Mouse (Mus musculus) embryonic facial prominence, embryonic 11.5 days (tissue): ENCODE results near the gene Rnps1. TPM values are rescaled to one million over a fixed set of nuclear protein-coding genes. Genes with fewer than 3 reads are reported as not detected.
"Not testable (repeated sequence)": the region's sequence is repeated elsewhere in the genome, so short reads cannot be mapped to it uniquely, and the experiment has no call there.

Source experiments
- ATAC-seq: fragments of 200-750 bp; cut with Nextera tagmentation; replicated peaks from 2 replicates; pipeline ENCODE4 v1.8.0; 2017; ENCODE audit warnings: low read depth; ENCODE audit not compliant: insufficient number of reproducible peaks, low FRiP score, low TSS enrichment
- DNase-seq: peaks from one replicate; pipeline ENCODE4 v3.0.0-alpha.2; 2015; ENCODE audit warnings: low spot score
- H3K27ac ChIP-seq: fragments of 300-500 bp; sonication (generic); replicated peaks from 2 replicates; pipeline ENCODE4 v1.5.1; 2014; ENCODE audit warnings: mild to moderate bottlenecking, low read depth, low read length, control low read depth
- H3K27me3 ChIP-seq: fragments of 300-500 bp; sonication (generic); 2 replicates; pipeline ENCODE4 v1.6.1; 2014; ENCODE audit warnings: mild to moderate bottlenecking, low read length, moderate library complexity, mixed read lengths; ENCODE audit not compliant: control insufficient read depth, insufficient read depth
- H3K36me3 ChIP-seq: fragments of 300-500 bp; sonication (generic); replicated peaks from 2 replicates; pipeline ENCODE4 v1.6.1; 2014; ENCODE audit warnings: low read depth, mild to moderate bottlenecking, low read length, moderate library complexity, mixed read lengths; ENCODE audit not compliant: control insufficient read depth, insufficient read depth
- H3K4me1 ChIP-seq: fragments of 300-500 bp; sonication (generic); 2 replicates; pipeline ENCODE4 v1.6.1; 2014; ENCODE audit warnings: low read length, mixed read lengths; ENCODE audit not compliant: control insufficient read depth, insufficient read depth
- H3K4me2 ChIP-seq: fragments of 300-500 bp; sonication (generic); 2 replicates; pipeline ENCODE4 v1.6.1; 2014; ENCODE audit warnings: low read depth, mild to moderate bottlenecking, control low read depth, low read length, moderate library complexity
- H3K4me3 ChIP-seq: fragments of 300-500 bp; sonication (generic); 2 replicates; pipeline ENCODE4 v1.5.1; 2014; ENCODE audit warnings: low read depth, low read length, control low read depth
- H3K9ac ChIP-seq: fragments of 300-500 bp; sonication (generic); replicated peaks from 2 replicates; pipeline ENCODE4 v1.6.1; 2014; ENCODE audit warnings: mild to moderate bottlenecking, control low read depth, low read length
- H3K9me3 ChIP-seq: fragments of 300-500 bp; sonication (generic); replicated peaks from 2 replicates; pipeline ENCODE4 v1.6.1; 2016; ENCODE audit warnings: mild to moderate bottlenecking, low read length, inconsistent platforms, mixed read lengths; ENCODE audit not compliant: control insufficient read depth
- WGBS: fragments of 180-500 bp; shearing (Covaris S2); extraction: QIAGEN DNeasy Blood & Tissue Kit; methylation state at CpG from one replicate; pipeline ENCODE4 v1.1.7; 2014; 5-methylcytosine and 5-hydroxymethylcytosine counted together
- polyA plus RNA-seq: library from polyadenylated mRNA; unstranded; fragments of >200 nt; fragmentation: Nextera tagmentation; extraction: Ambion mirVana; gene quantifications from 2 replicates; pipeline ENCODE4 v1.2.1, GENCODE M21; 2014

Gene Rnps1
- polyA plus RNA-seq, 1 experiment from 2014 or later = 349 TPM

DNA sequence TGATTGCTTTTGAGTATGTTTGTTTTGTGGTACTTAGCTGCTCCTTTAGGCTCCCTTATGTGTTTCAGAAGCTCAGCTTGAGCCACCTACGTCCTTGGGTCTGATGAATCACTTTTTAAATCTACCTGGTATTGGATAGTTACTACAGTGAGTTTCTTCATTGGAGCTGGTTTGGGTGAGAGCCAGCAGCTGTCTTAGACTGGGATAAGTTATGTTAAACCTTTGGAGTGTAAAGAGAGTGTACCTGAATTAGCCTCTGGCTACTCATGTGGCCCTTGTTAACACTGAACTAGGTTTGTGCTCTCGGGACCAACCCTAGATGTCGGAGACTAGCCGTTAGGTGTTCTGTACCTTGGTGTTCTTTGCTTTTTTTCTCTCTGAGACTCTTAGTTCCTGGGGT is 8.7 kb downstream of the Rnps1 start:
- WGBS = 94% methylated on average over 4 of the region's 4 CpGs
- no peak for DNase-seq
- no peak overlapping the region for H3K9ac ChIP-seq
- H3K27ac ChIP-seq = no peak overlapping the region
- H3K36me3 ChIP-seq = peaks cover 28% of the 10 kb centered on the region
- no peaks in the 10 kb centered on the region for H3K9me3 ChIP-seq
- no peaks in the 10 kb centered on the region for H3K4me1 ChIP-seq
- no peak overlapping the region for H3K4me3 ChIP-seq
- H3K27me3 ChIP-seq = no peaks in the 10 kb centered on the region
- H3K4me2 ChIP-seq = no peak overlapping the region
- no peak for ATAC-seq

DNA sequence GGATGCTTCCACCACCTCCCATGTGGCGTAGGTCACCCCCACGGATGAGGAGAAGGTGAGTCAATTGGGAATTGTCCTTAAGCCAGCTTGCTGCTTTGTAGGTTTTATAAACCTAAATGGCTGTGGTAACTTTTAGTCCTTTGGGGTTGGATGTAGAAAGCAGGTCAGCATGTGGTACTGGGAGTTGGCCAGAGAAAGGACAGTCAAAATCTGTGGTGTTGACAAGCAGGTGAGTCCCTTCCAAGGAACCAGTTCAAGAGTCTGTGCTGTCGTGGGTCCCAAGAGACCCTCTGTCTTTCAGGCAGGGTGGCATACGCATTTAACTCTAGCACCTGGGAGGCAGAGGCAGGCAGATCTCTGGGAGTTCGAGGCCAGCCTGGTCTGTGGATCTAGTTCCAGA is 10.1 kb downstream of the Rnps1 start:
- Histone ChIP-seq H3K27me3 (no peaks in the 10 kb centered on the region), H3K4me3 (no peak overlapping the region), H3K27ac (no peak overlapping the region), H3K9ac (no peak overlapping the region), H3K4me2 (no peak overlapping the region), H3K9me3 (no peaks in the 10 kb centered on the region), H3K36me3 (peaks cover 20% of the 10 kb centered on the region), H3K4me1 (no peaks in the 10 kb centered on the region)
- no peak for DNase-seq
- ATAC-seq = no peak
- WGBS = 94% methylated on average over 5 of the region's 5 CpGs

DNA sequence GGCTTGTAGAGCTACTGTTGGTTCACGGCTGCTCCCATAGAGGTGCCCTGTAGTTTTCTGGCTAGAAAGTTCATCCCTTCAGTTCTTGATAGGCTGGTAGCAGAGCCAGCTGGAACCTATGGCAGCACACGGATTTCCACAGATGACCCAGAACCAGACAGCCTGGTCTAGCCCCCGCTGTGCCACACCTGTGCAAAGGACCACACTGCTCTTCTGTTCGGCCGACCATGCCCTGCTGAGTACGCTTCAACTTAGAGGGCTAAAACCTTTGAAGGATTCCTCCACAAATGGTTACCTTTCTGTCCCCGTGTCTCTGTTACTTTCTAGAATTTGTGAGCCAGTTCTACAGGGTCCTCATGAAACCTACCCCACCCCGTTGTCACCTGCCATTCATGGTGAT is 11.0 kb downstream of the Rnps1 start:
- not testable (repeated sequence) for DNase-seq, H3K27ac ChIP-seq, ATAC-seq, H3K27me3 ChIP-seq, H3K4me1 ChIP-seq, H3K9me3 ChIP-seq, H3K4me3 ChIP-seq, H3K4me2 ChIP-seq, H3K9ac ChIP-seq
- WGBS = 88% methylated on average over 5 of the region's 8 CpGs
- H3K36me3 ChIP-seq = peaks cover 16% of the 10 kb centered on the region

DNA sequence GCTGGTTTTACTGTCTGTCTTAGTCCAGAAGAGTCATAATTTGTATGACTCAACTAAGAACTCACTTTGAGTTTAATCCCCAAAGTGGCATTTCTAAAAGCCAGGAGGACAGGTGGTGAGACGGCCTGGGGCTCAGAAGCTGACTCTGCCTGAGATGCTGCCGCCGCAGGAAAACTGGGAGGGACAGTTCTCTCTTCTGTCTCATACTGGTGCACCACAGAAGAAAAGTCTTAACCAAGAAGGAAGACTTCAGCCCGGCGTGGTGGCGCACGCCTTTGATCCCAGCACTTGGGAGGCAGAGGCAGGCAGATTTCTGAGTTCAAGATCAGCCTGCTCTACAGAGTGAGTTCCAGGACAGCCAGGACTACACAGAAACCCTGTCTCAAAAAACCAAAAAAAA is 11.5 kb downstream of the Rnps1 start:
- 92% methylated on average over 7 of the region's 7 CpGs for WGBS
- Histone ChIP-seq H3K4me1 (no peaks in the 10 kb centered on the region), H3K27me3 (no peaks in the 10 kb centered on the region), H3K4me3 (no peak overlapping the region), H3K9me3 (no peaks in the 10 kb centered on the region), H3K9ac (no peak overlapping the region), H3K4me2 (no peak overlapping the region; the same call in 1 of the 2 replicates), H3K27ac (no peak overlapping the region), H3K36me3 (peaks cover 14% of the 10 kb centered on the region)
- DNase-seq (no peak), ATAC-seq (no peak)

DNA sequence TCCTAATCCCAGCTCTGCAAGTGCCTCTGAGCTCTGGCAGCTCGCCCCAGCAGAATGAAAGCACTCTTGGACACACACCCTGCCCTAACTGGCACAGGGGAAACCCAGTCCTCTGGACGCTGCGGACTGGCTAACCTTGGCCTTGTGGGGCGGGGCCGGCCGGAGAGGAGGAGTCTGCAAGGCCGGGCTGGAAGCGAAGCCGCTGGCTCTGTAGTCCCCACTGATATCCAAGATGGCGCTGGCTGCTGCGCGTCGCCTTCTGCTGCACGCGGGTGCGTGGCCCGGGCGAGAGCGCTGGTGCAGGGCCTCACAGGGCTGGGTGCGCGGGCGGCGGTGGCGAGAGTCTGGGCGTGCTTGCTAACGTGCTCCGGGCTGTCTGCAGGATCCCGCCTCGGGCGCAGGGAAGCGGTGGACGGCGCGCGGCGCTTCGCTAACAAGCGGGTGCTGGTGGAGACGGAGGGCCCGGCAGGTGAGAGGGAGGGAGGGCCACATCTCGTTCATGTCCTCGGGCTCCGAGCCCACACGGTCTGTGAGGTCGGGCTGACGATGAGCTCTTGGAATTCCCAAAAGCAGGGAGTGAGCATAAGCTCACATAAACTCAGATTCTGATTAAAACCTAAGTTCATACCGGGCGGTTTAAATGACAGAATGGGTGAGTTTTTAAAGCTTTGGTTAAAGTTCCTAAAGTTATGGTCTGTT is 12.3 kb downstream of the Rnps1 start, which contains the start of gene Eci1:
Eci1 (plus strand) TSS at position 171 of the 699 bp plus-strand sequence.
- H3K4me2 ChIP-seq = peak within 1 kb of the TSS; percentile 47
- H3K4me3 ChIP-seq = peak within 1 kb of the TSS; percentile 50
- peak within 1 kb of the TSS; percentile 80 for H3K9ac ChIP-seq
- no peaks in the 10 kb centered on the region for H3K27me3 ChIP-seq
- peaks cover 11% of the 10 kb centered on the region for H3K36me3 ChIP-seq
- no peaks in the 10 kb centered on the region for H3K4me1 ChIP-seq
- H3K27ac ChIP-seq = peak within 1 kb of the TSS; percentile 80
- ATAC-seq = peak; percentile 98
- H3K9me3 ChIP-seq = no peaks in the 10 kb centered on the region
- peak; percentile 91 for DNase-seq
- WGBS = 1% methylated on average over 48 of the region's 48 CpGs

DNA sequence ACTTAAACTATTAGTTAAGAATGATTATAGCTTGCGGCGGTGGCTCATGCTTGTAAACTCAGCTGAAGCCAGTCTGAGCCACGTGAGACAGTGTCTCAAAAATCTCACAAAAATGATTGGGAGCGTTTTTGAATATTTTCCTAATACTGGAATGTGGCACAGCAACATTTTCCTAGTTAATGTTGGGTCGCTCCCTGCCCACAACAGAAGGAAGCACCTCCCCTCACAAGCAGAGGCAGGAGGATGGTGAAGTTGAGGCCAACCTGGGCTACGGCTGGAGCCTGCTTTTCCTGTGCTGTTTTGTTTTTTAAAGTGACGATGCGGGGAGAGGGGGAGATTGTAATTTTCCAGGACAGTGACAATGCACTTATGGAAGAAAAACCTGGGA is 12.8 kb downstream of the Rnps1 start:
- ATAC-seq = no peak
- H3K4me3 ChIP-seq = peak overlapping the region; percentile 50
- H3K27me3 ChIP-seq = no peaks in the 10 kb centered on the region
- H3K36me3 ChIP-seq = peaks cover 11% of the 10 kb centered on the region
- no peaks in the 10 kb centered on the region for H3K9me3 ChIP-seq
- H3K27ac ChIP-seq = peak overlapping the region; percentile 80; the same call in 1 of the 2 replicates
- peak overlapping the region; percentile 47 for H3K4me2 ChIP-seq
- peak; percentile 26 for DNase-seq
- H3K4me1 ChIP-seq = no peaks in the 10 kb centered on the region
- WGBS = 6% methylated on average over 8 of the region's 8 CpGs
- H3K9ac ChIP-seq = peak overlapping the region; percentile 80

DNA sequence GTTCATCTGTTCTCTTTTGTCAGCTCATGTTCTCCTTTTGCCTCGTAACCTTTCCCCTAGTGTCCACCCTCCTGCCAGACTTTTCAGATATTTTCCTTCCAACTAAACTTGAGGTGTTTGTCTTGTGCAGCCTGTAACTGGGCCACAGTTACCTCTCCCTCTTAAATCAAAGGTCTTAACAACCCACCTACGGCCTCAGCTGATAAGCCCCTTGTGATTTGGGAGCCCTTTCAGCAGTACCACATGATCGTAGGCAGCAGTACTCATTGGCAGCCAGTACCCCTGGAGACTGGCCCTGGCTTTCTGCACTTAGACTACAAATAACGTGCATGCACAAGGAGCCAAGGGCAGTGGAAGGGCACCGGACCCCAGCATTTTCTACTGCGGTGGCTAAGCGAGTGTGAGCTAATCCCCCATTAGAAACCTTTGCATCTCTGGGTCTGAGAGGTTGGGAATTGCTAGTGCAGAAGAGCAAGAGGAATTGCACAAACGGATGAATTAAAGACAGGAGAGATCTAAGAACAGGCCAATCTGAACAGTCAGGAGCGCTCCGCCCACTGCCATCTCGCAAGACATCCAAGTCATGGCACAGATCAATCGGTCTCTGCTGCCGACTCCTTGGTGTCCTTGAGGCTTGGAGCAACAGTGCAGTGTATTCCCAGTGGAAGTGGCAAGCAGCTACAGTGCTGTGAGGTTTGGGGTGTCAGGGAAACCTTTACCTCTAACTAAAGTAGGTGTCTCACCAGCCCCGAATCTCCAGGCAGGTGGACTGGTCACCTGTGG is 15.0 kb downstream of the Rnps1 start:
- no peaks in the 10 kb centered on the region for H3K4me1 ChIP-seq
- H3K9me3 ChIP-seq = no peaks in the 10 kb centered on the region
- no peak overlapping the region for H3K9ac ChIP-seq
- H3K27me3 ChIP-seq = no peaks in the 10 kb centered on the region
- DNase-seq (no peak), ATAC-seq (no peak)
- H3K4me2 ChIP-seq = no peak overlapping the region
- no peak overlapping the region for H3K4me3 ChIP-seq
- peaks cover 5% of the 10 kb centered on the region for H3K36me3 ChIP-seq
- 90% methylated on average over 14 of the region's 14 CpGs for WGBS
- no peak overlapping the region for H3K27ac ChIP-seq

DNA sequence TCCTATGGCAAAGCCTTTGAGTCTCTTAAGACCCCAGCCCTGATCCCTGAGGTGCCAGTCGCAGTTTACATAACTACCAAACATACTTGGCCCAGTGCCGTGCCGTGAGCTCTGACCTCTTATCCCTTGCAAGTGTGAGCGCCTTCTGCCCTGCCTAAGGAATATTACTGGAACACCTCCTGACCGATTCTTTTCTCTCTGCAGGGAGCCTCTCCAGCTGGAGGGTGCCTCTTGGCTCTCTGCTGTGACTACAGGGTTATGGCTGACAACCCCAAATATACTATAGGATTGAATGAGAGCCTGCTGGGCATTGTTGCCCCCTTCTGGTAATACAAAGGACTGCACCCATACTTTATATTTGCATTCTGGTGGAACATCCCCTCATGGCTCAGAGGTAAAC is 22.7 kb downstream of the Rnps1 start:
- Histone ChIP-seq H3K27me3 (no peaks in the 10 kb centered on the region), H3K4me1 (no peaks in the 10 kb centered on the region), H3K9me3 (no peaks in the 10 kb centered on the region), H3K9ac (no peak overlapping the region), H3K4me3 (no peak overlapping the region), H3K27ac (no peak overlapping the region), H3K4me2 (no peak overlapping the region), H3K36me3 (peaks cover 3% of the 10 kb centered on the region; the same call in 1 of the 2 replicates)
- 75% methylated on average over 5 of the region's 5 CpGs for WGBS
- DNase-seq (peak; percentile 65), ATAC-seq (0 out of 2 replicates have a peak, but pooled peaks have one; percentile 53)
